Mouse (Mus musculus) lung, postnatal 0 days (tissue): ENCODE measurements at regions not wholly inside any gene's neighbourhood (a gene's known extent, or its start where the extent isn't known, plus 50 kb on each side); places are given as distances from the start of the nearest gene placed in this dataset.

ENCODE experiments used
- CTCF ChIP-seq: IDR thresholded peaks from 2 replicates; pipeline ENCODE4 v1.5.1; 2016; ENCODE audit warnings: antibody characterized with exemption, mild to moderate bottlenecking
- EP300 ChIP-seq: IDR thresholded peaks from 2 replicates; pipeline ENCODE4 v1.6.1; 2016; ENCODE audit warnings: antibody characterized with exemption, mild to moderate bottlenecking, control low read depth

- TF ChIP-seq CTCF (no peak), EP300 (no peak)
These were observed 1544.0 kb downstream of the Efna5 start for GRCm38 (mm10) chr17:61337094-61337493.
